Mouse (Mus musculus): Measurements from ENCODE around the gene Zdhhc14.

Gene Zdhhc14

GRCm38 (mm10) chr17:5504969-5505368 is 12.6 kb downstream of the Zdhhc14 start:
- DNase-seq (ENCODE audit: low read depth, low spot score), result no peak

DNA sequence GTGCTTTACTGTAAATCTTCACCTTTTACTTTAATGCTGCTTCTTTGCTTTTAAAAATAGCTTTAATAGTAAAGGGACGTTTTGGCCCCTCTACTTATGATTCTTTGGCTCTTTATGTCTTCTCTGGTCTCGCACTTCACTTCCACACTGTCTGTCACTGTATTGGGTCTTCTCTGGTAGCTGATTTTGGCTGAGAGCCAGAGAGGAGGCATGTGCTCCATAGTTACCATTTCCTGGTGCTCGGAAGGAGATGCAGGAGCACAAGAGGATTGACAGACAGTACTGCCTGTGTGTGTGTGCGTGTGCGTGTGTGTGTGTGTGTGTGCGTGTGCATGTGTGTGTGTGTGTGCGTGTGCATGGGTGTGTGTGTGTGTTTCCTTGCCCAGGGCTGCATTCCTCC is 14.2 kb downstream of the Zdhhc14 start:
- no peak for DNase-seq (ENCODE audit: low read depth, low spot score)

GRCm38 (mm10) chr17:5506988-5507387 is 14.6 kb downstream of the Zdhhc14 start:
- DNase-seq (ENCODE audit: low read depth, low spot score), result no peak

- no peak for DNase-seq (ENCODE audit: low read depth, low spot score)
These were observed 15.7 kb downstream of the Zdhhc14 start for GRCm38 (mm10) chr17:5508030-5508429.

DNA sequence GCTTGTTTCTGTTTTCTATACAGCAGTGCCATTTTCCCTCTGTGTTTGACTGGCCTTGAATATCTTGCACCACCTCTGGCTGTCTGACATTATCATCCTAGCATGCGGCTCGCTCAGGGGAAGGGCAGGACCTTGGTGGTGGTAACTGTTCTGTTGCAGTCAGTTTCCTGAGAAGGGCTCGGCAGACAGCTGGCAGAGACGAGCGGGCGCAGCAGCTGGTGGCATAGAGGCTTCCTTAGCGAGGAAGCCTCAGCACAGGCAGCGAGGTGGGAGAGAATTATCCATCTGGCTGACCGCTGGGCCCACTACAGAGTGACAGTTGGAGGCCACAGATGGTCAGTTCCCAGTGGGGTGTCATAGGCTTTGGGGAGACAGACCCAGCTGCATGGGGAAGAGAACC is 18.2 kb downstream of the Zdhhc14 start:
- no peak for DNase-seq (ENCODE audit: low read depth, low spot score)

DNA sequence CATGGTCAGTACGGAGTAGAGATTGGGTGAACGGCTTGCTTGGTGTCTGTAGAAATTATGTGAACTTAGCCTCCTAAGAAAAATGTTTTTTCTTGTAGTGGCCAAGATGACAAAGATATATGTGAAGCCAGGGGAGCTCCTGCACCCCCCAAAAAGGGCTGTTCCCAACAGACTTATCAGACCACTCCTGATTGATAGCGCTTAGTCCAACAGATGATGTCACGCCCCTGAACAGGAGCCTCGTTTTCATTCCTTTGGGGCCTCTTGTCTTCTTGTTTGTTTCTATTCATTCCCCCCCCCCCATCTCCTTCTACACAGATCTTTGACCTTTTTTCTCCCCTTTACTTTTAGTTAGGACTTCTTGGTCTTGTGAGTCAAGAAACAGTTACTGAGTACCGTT is 19.4 kb downstream of the Zdhhc14 start:
- DNase-seq (ENCODE audit: low read depth, low spot score), result no peak

DNA sequence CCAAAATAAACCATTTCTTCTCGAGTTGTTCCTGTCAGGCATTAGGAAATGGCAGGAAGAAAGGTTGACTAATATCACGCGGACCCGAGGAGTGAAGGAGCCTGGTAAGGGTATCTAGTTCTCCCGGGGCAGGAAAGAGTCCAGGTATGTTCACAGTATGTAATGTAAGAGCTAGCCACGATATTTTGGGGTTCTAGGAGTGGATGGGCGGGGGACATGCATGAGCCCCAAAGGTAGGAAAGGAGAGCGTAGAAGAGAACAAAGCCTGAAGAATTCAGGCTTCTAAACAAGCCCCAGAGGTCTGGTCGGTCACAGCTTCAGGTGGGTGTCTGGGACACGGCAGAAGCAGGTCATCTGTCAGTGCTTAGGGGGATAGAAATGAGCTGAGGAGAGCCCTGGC is 27.1 kb downstream of the Zdhhc14 start:
- DNase-seq (ENCODE audit: low read depth, low spot score), result no peak

GRCm38 (mm10) chr17:5519910-5520592 is 27.7 kb downstream of the Zdhhc14 start:
- no peak for DNase-seq (ENCODE audit: low read depth, low spot score)

DNA sequence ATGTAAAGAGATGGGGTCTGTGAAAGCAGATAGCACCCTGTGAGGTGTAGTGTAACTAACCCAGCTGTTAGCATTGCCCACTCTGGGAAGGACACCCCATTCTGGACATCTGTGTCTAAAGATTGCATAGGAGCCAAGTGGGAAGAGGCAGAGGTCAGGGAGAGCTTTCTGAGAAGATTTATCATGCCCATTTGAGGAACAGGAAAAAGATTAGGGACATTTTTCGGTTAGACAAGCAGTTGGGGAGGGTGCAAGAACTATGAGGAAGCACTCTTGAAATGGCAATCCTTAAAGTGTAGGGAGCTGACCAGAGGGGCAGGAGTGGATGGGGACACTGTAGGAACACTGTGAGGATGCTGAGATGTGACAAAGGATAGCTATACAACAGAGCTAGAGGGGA is 29.2 kb downstream of the Zdhhc14 start:
- no peak for DNase-seq (ENCODE audit: low read depth, low spot score)

- DNase-seq (ENCODE audit: low read depth, low spot score), result no peak
These were observed 37.2 kb downstream of the Zdhhc14 start for GRCm38 (mm10) chr17:5529552-5529951.

DNA sequence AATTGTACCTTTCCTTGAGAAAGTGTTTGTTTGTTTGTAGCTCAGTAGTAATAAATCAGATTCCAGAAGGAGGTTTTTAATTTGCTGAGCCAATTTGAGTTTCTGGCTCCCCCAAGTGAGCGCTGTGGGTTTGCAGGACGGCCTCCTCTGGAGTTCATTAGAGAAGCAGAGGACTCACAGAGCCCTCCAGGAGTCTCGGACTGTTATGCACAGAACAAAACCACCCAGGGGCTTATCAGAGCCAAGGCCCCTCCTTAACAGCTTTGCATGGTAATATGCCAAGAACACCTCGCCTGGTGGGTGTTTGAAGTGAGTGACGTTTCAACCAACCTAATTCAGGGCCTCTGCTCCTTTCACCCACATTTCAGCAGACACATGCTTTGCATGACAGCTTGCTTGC is 40.5 kb downstream of the Zdhhc14 start:
- no peak for DNase-seq (ENCODE audit: low read depth, low spot score)

DNA sequence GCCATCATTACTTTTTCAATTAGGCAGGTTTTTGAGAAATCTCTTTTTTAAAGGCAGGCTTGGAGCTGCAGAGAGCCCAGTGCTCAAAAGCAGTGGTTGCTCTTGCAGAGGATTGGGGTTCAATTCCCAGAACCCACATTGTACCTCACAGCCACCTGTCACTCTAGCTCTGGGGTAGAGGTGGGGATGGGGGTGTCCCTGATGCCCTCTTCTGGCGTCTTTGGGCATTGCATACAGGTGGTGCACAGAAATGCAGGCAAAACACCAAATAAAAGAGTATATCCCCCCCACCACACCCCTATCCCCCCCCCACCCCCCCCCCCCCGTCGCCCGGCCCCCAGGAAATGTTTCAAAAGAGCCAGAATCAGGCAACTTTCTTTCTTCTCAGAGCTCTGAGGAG is 43.0 kb downstream of the Zdhhc14 start:
- DNase-seq (ENCODE audit: low read depth, low spot score), result peak; percentile 46

DNA sequence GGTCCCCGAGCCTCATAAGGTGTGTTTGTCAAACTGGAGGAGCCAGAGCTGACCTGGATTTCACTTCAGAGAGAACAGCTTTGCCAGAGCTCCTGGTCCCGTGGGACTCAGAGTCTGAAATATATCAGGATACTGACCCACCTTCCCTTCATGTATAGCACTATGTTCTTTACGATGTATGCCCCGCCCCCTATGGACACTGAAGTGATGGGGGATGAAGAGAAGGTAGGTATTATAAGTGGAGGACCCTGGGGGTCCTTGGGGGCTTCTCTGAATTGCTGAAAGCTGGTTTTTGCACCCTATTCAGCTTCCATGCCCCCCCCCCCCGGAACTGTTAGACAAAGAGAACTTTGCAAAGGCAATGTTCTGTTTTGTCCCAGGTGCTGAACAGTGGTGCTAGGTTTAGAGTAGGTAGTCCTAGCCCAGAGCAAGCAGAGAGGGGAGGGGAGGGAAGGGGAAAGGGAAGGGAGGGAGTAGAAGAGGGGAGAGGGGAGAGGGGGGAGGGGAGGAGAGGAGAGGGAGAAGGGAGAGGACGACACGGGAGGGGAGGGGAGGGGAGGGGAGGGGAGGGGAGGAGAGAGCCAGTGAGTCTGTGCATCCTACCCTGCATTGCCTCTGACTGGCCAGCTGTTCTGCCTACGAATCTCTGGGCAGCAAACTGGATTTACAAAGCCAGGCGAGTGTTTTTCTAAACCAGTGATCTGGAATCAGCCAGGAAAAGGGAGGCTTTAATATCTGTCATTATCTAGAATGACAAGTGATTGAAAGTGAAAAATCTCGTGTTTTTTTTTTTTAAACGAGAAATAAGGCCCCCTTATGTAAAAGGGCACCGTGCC is 44.1 kb downstream of the Zdhhc14 start:
- DNase-seq (ENCODE audit: low read depth, low spot score), result no peak

GRCm38 (mm10) chr17:5537095-5537575 is 44.8 kb downstream of the Zdhhc14 start:
- DNase-seq (ENCODE audit: low read depth, low spot score), result no peak

DNA sequence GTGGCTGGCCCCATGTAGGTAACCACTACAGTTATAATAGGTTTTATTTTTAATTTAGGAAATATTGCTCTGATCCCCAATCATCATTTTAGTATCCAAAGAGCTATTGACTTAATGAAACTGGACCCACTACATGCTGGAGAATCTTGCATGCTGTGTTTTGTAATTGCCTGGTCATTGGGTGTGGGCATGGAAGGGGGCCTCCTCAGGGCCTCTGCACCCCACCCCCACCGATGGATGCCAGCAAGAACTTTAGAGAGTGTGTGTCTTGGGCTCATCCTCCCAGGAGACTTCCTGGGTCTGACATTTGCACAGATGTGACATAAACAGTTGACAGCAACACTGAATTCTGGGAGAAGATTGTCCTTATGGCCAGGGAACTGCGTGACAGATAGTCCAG is 49.8 kb downstream of the Zdhhc14 start:
- no peak for DNase-seq (ENCODE audit: low read depth, low spot score)

DNA sequence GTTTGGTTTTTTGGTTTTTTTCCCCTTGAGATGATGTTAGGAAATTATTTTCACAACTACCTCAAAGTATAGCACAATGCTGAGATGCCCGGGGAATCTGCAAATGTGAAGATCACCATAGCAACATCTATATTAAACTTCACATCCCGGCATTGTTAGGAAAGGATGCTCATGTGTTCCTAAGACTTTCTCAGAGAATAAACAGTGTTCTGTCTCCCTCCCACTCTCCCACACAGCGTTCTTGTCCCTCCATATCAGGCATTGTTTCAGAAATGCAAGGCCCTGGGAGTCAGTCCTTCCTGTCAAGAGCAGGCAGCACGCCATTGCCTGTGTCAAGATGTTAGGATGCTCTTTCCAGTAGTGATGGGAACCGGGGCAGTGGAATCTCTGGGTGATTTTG is 51.7 kb downstream of the Zdhhc14 start:
- DNase-seq (ENCODE audit: low read depth, low spot score), result no peak

GRCm38 (mm10) chr17:5545065-5545464 is 52.7 kb downstream of the Zdhhc14 start:
- no peak for DNase-seq (ENCODE audit: low read depth, low spot score)

DNA sequence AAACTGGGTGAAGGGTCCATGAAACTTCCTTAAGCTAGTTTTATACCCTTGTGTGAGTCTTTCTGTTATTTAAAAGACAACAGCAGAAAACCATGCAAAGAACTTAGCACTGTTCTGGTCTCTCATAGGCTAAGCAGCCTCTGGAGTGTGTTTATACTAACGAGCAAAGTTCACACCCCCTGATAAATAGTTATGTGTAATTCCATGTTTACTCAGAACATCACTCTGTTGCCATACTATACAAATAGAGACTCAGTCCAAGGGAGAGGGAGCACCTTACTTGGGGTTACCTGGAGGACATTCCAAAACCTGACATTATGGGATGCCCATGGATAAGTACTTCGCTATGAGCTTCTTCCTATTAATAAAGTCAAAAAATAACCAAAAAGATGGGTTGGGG is 56.2 kb downstream of the Zdhhc14 start:
- no peak for DNase-seq (ENCODE audit: low read depth, low spot score)

GRCm38 (mm10) chr17:5549460-5549859 is 57.1 kb downstream of the Zdhhc14 start:
- DNase-seq (ENCODE audit: low read depth, low spot score), result no peak

GRCm38 (mm10) chr17:5550444-5550843 is 58.1 kb downstream of the Zdhhc14 start:
- no peak for DNase-seq (ENCODE audit: low read depth, low spot score)

DNA sequence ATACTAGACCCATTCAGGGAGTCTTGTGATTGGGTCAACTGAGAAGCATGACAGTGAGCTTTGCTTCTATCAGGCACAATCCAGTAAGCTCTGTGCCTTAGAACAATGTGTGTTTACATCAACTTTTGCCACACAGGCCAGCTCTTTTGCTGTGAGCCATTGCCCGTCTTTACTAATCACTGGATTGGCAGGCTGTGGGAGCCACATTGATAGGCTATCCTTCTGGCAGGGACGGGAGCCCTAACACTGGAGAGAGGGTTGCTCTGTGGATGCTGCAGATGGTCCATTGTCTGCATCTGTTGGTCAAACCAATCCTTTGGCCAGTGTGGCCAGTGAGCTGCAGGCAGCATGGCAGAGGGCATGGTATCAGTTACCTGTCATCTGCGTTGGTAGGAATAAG is 58.8 kb downstream of the Zdhhc14 start:
- no peak for DNase-seq (ENCODE audit: low read depth, low spot score)

DNA sequence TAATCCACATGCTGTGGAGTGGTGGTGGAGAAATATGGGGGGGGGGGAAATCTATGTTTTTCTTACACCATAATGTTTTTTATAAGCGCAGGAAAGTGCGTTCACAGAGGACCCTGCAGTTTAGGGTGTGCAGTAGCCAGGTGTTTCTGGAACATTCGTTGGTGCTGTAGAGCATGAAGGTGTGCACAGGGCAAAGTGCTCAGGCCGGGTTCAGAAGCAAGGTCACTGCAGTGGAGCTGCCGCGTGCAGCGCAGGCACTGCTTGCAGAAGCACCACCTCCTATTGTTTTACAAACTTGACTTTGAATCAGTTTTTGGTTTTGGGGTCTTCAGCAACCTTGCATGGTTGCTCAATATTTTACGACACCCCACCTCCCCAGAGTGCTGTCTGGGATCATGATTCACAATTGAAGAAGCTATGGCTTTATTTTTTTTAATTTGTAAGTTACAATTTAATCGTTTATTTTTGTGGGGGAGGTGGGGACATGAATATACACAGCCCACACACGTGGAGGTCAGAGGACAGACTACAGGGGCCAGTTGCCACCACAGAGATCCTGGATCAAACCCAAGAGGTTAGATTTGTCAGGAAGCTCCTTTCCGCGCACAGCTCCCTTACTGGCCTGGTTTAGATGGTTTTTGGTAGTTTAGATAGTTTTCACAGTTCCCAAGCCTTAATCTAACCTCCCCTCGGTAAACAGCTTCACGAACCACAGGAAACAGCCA is 59.8 kb downstream of the Zdhhc14 start:
- no peak for DNase-seq (ENCODE audit: low read depth, low spot score)
